Mouse (Mus musculus) heart, postnatal 0 days (tissue): Measurements from ENCODE around the gene Prr15. TPM values are rescaled to one million over a fixed set of nuclear protein-coding genes. Genes with fewer than 3 reads are reported as not detected.

Experiments
- ATAC-seq: fragments of 200-750 bp; cut with Nextera tagmentation; 2 replicates; pipeline ENCODE4 v1.8.0; 2017; ENCODE audit warnings: low read depth, moderate number of reproducible peaks, moderate library complexity; ENCODE audit not compliant: insufficient read depth
- DNase-seq: peaks from one replicate; pipeline ENCODE4 v3.0.0-alpha.2; 2016; ENCODE audit warnings: low spot score
- H3K27ac ChIP-seq: fragments of 300-500 bp; sonication (generic); 2 replicates; pipeline ENCODE4 v1.5.1; 2014; ENCODE audit warnings: low read depth, mild to moderate bottlenecking
- H3K27me3 ChIP-seq: fragments of 300-500 bp; sonication (generic); 2 replicates; pipeline ENCODE4 v1.6.1; 2014; ENCODE audit warnings: low read length, mixed read lengths; ENCODE audit not compliant: control insufficient read depth, insufficient read depth
- H3K36me3 ChIP-seq: fragments of 300-500 bp; sonication (generic); replicated peaks from 2 replicates; pipeline ENCODE4 v1.6.1; 2014; ENCODE audit warnings: low read length, mixed read lengths; ENCODE audit not compliant: control insufficient read depth, insufficient read depth
- H3K4me1 ChIP-seq: fragments of 300-500 bp; sonication (generic); 2 replicates; pipeline ENCODE4 v1.6.1; 2014; ENCODE audit warnings: antibody characterized with exemption; ENCODE audit not compliant: control insufficient read depth, insufficient read depth
- H3K4me2 ChIP-seq: fragments of 300-500 bp; sonication (generic); 2 replicates; pipeline ENCODE4 v1.6.1; 2014; ENCODE audit warnings: low read depth, mild to moderate bottlenecking, low read length, moderate library complexity
- H3K4me3 ChIP-seq: fragments of 300-500 bp; sonication (generic); 2 replicates; pipeline ENCODE4 v1.5.1; 2014; ENCODE audit warnings: low read depth, low read length
- H3K9ac ChIP-seq: fragments of 300-500 bp; sonication (generic); replicated peaks from 2 replicates; pipeline ENCODE4 v1.6.1; 2014; ENCODE audit warnings: low read depth, low read length, mixed read lengths
- H3K9me3 ChIP-seq: fragments of 300-500 bp; sonication (generic); replicated peaks from 2 replicates; pipeline ENCODE4 v1.6.1; 2016; ENCODE audit warnings: low read length; ENCODE audit not compliant: control insufficient read depth
- CTCF ChIP-seq: IDR thresholded peaks from 2 replicates; pipeline ENCODE4 v1.5.1; 2016; ENCODE audit warnings: antibody characterized with exemption, control low read depth, low read depth
- EP300 ChIP-seq: IDR thresholded peaks from 2 replicates; pipeline ENCODE4 v1.6.1; 2016; ENCODE audit warnings: antibody characterized with exemption, low read depth
- WGBS: fragments of 180-500 bp; shearing (Covaris S2); extraction: QIAGEN DNeasy Blood & Tissue Kit; methylation state at CpG from one replicate; pipeline ENCODE4 v1.1.7; 2014; 5-methylcytosine and 5-hydroxymethylcytosine counted together
- polyA plus RNA-seq: library from polyadenylated mRNA; unstranded; fragments of >200 nt; fragmentation: Nextera tagmentation; extraction: Ambion mirVana; gene quantifications from 2 replicates; pipeline ENCODE4 v1.2.1, GENCODE M21; 2015
- total RNA-seq: library from RNA; depleted of rRNA; stranded (reverse); fragments of >200 nt; gene quantifications from 2 replicates; pipeline ENCODE4 v1.2.3, GENCODE M21; 2014; ENCODE audit warnings: low replicate concordance; rRNA removed

The Prr15 gene
- total and polyA plus RNA-seq, 2 experiments from 2014 or later, result 14.3 to 16.7 TPM

GRCm38 (mm10) chr6:54371874-54372273 is 46.2 kb downstream of the Prr15 start:
- ATAC-seq, result no peak
- Histone ChIP-seq H3K9me3 (no peaks in the 10 kb centered on the region), H3K9ac (no peak overlapping the region), H3K4me1 (peaks cover 4% of the 10 kb centered on the region; the same call in 1 of the 2 replicates), H3K27ac (no peak overlapping the region), H3K4me3 (no peak overlapping the region), H3K4me2 (no peak overlapping the region), H3K36me3 (no peaks in the 10 kb centered on the region), H3K27me3 (no peaks in the 10 kb centered on the region)
- DNase-seq, result no peak
- 47% methylated on average over 3 of the region's 3 CpGs for WGBS
- TF ChIP-seq EP300 (no peak), CTCF (no peak)

- no peaks in the 10 kb centered on the region for H3K9me3 ChIP-seq
- H3K4me2 ChIP-seq, result no peak overlapping the region
- WGBS, result 62% methylated on average over 2 of the region's 2 CpGs
- H3K36me3 ChIP-seq, result no peaks in the 10 kb centered on the region
- H3K27me3 ChIP-seq, result no peaks in the 10 kb centered on the region
- H3K4me3 ChIP-seq, result no peak overlapping the region
- no peaks in the 10 kb centered on the region for H3K4me1 ChIP-seq
- H3K9ac ChIP-seq, result no peak overlapping the region
- ATAC-seq (no peak), DNase-seq (no peak)
- H3K27ac ChIP-seq, result no peak overlapping the region
- TF ChIP-seq EP300, result no peak
- TF ChIP-seq CTCF, result no peak
Measured at GRCm38 (mm10) chr6:54379356-54379755, 53.7 kb downstream of the Prr15 start.

Other genes starting within 250 kb of the Prr15 start
- gene Wipf3, start 103.8 kb downstream of the Prr15 start, total RNA-seq, result 5.3 and 5.8 TPM in 2 replicates
- 2.3 and 2.5 TPM in 2 replicates for gene Wipf3, start 103.8 kb downstream of the Prr15 start, polyA plus RNA-seq
- gene Scrn1, start 240.7 kb downstream of the Prr15 start, total RNA-seq, result 8.9 and 14.5 TPM in 2 replicates
- 7.4 and 8.3 TPM in 2 replicates for gene Scrn1, start 240.7 kb downstream of the Prr15 start, polyA plus RNA-seq